Mouse (Mus musculus): ENCODE measurements around the gene Numb.

DNA sequence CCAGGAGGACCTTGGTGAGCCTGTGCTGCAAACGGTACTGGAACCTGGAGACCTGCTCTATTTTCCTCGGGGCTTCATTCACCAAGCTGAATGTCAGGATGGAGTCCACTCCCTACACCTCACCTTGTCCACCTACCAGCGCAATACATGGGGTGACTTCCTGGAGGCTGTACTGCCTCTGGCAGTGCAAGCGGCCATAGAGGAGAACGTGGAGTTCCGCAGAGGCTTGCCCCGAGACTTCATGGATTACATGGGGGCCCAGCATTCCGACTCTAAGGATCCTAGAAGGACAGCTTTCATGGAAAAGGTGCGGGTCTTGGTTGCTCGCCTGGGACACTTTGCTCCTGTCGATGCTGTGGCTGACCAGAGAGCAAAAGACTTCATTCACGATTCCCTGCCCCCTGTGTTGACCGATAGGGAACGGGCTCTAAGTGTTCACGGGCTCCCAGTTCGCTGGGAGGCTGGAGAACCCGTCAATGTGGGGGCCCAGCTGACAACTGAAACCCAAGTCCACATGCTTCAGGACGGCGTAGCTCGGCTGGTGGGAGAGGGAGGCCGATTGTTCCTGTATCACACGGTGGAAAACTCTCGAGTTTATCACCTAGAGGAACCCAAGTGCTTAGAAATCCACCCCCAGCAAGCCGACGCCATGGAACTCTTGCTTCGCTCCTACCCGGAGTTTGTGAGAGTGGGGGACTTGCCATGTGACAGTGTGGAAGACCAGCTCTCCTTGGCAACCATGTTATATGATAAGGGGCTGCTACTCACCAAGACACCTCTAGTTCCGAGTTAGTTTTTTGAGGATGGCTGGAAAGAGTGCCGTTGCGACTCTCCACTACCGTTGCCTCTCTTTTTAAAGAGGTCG is 30.2 kb upstream of the Numb start:
- no peak for TF ChIP-seq CTCF (IDR thresholded peaks at IDR 0.05; ENCODE audit: borderline replicate concordance, extremely low read depth, insufficient read depth, insufficient read length)
- TF ChIP-seq POLR2A (IDR thresholded peaks at IDR 0.05; ENCODE audit: borderline replicate concordance, extremely low read depth, insufficient read depth, insufficient read length, poor library complexity, severe bottlenecking): no peak
